Mouse (Mus musculus) liver, embryonic 13.5 days (tissue): ENCODE measurements at regions not wholly inside any gene's neighbourhood (a gene's known extent, or its start where the extent isn't known, plus 50 kb on each side); places are given as distances from the start of the nearest gene placed in this dataset.

Source experiments
- ATAC-seq: fragments of 200-750 bp; cut with Nextera tagmentation; 2 replicates; pipeline ENCODE4 v1.8.0; 2017; ENCODE audit warnings: low read depth, mild to moderate bottlenecking, moderate number of reproducible peaks, moderate library complexity
- DNase-seq: peaks from one replicate; pipeline ENCODE4 v3.0.0; 2022
- H3K27ac ChIP-seq: fragments of 300-500 bp; sonication (generic); 2 replicates; pipeline ENCODE4 v1.5.1; 2015; ENCODE audit warnings: moderate library complexity, mild to moderate bottlenecking, inconsistent platforms
- H3K27me3 ChIP-seq: fragments of 300-500 bp; sonication (generic); 2 replicates; pipeline ENCODE4 v1.6.1; 2015; ENCODE audit warnings: mild to moderate bottlenecking, inconsistent platforms
- H3K36me3 ChIP-seq: fragments of 300-500 bp; sonication (generic); 2 replicates; pipeline ENCODE4 v1.6.1; 2015; ENCODE audit warnings: mild to moderate bottlenecking, inconsistent platforms
- H3K4me1 ChIP-seq: fragments of 300-500 bp; sonication (generic); replicated peaks from 2 replicates; pipeline ENCODE4 v1.6.1; 2015; ENCODE audit warnings: inconsistent platforms
- H3K4me2 ChIP-seq: fragments of 300-500 bp; sonication (generic); 2 replicates; pipeline ENCODE4 v1.6.1; 2015; ENCODE audit warnings: inconsistent platforms, mild to moderate bottlenecking, moderate library complexity
- H3K4me3 ChIP-seq: fragments of 300-500 bp; sonication (generic); replicated peaks from 2 replicates; pipeline ENCODE4 v1.5.1; 2015; ENCODE audit warnings: mild to moderate bottlenecking, inconsistent platforms
- H3K9ac ChIP-seq: fragments of 300-500 bp; sonication (generic); 2 replicates; pipeline ENCODE4 v1.6.1; 2015; ENCODE audit warnings: mild to moderate bottlenecking, inconsistent platforms
- H3K9me3 ChIP-seq: fragments of 300-500 bp; sonication (generic); replicated peaks from 2 replicates; pipeline ENCODE4 v1.6.1; 2016; ENCODE audit warnings: inconsistent platforms
- WGBS: fragments of 180-500 bp; shearing (Covaris S2); methylation state at CpG from one replicate; pipeline ENCODE4 v1.1.7; 2015; ENCODE audit not compliant: insufficient replicate concordance; 5-methylcytosine and 5-hydroxymethylcytosine counted together

GRCm38 (mm10) chr4:31594089-31594488 lies 369.8 kb upstream of the Map3k7 start:
- H3K4me1 ChIP-seq: no peaks in the 10 kb centered on the region
- no peak overlapping the region for H3K27ac ChIP-seq
- no peaks in the 10 kb centered on the region for H3K36me3 ChIP-seq
- no peak overlapping the region for H3K4me2 ChIP-seq
- no peaks in the 10 kb centered on the region for H3K9me3 ChIP-seq
- no peak overlapping the region for H3K9ac ChIP-seq
- no peaks in the 10 kb centered on the region for H3K27me3 ChIP-seq
- 57% methylated on average over 1 of the region's 1 CpGs for WGBS
- no peak overlapping the region for H3K4me3 ChIP-seq
- no peak for DNase-seq
- ATAC-seq: no peak

GRCm38 (mm10) chr4:31601536-31601935 lies 362.4 kb upstream of the Map3k7 start:
- ATAC-seq: no peak
- no peak for DNase-seq
- 69% methylated on average over 8 of the region's 8 CpGs for WGBS
- H3K4me2 ChIP-seq: no peak overlapping the region
- no peak overlapping the region for H3K27ac ChIP-seq
- H3K9ac ChIP-seq: no peak overlapping the region
- H3K36me3 ChIP-seq: no peaks in the 10 kb centered on the region
- no peaks in the 10 kb centered on the region for H3K27me3 ChIP-seq
- H3K9me3 ChIP-seq: no peaks in the 10 kb centered on the region
- no peak overlapping the region for H3K4me3 ChIP-seq
- H3K4me1 ChIP-seq: no peaks in the 10 kb centered on the region

- WGBS: 70% methylated on average over 2 of the region's 2 CpGs
- no peaks in the 10 kb centered on the region for H3K27me3 ChIP-seq
- DNase-seq (no peak), ATAC-seq (no peak)
- no peaks in the 10 kb centered on the region for H3K9me3 ChIP-seq
- no peaks in the 10 kb centered on the region for H3K36me3 ChIP-seq
- H3K9ac ChIP-seq: no peak overlapping the region
- H3K4me1 ChIP-seq: no peaks in the 10 kb centered on the region
- no peak overlapping the region for H3K27ac ChIP-seq
- H3K4me3 ChIP-seq: no peak overlapping the region
- no peak overlapping the region for H3K4me2 ChIP-seq
These were observed 360.1 kb upstream of the Map3k7 start for GRCm38 (mm10) chr4:31603776-31604175.

GRCm38 (mm10) chr4:31608811-31609210 lies 355.1 kb upstream of the Map3k7 start:
- WGBS: 56% methylated on average over 8 of the region's 8 CpGs
- Histone ChIP-seq H3K36me3 (no peaks in the 10 kb centered on the region), H3K4me1 (no peaks in the 10 kb centered on the region), H3K4me2 (no peak overlapping the region), H3K9me3 (no peaks in the 10 kb centered on the region), H3K27me3 (no peaks in the 10 kb centered on the region), H3K9ac (no peak overlapping the region), H3K4me3 (no peak overlapping the region), H3K27ac (no peak overlapping the region)
- ATAC-seq: no peak
- DNase-seq: no peak

GRCm38 (mm10) chr4:31609559-31609958 lies 354.3 kb upstream of the Map3k7 start:
- no peak for ATAC-seq
- Histone ChIP-seq H3K9ac (no peak overlapping the region), H3K4me2 (no peak overlapping the region), H3K4me1 (no peaks in the 10 kb centered on the region), H3K4me3 (no peak overlapping the region), H3K36me3 (no peaks in the 10 kb centered on the region), H3K9me3 (no peaks in the 10 kb centered on the region), H3K27me3 (no peaks in the 10 kb centered on the region), H3K27ac (no peak overlapping the region)
- no peak for DNase-seq
- WGBS: 66% methylated on average over 6 of the region's 6 CpGs

- Histone ChIP-seq H3K4me2 (no peak overlapping the region), H3K36me3 (no peaks in the 10 kb centered on the region), H3K9me3 (no peaks in the 10 kb centered on the region), H3K4me3 (no peak overlapping the region), H3K9ac (no peak overlapping the region), H3K27ac (no peak overlapping the region), H3K27me3 (no peaks in the 10 kb centered on the region), H3K4me1 (no peaks in the 10 kb centered on the region)
- ATAC-seq (no peak), DNase-seq (no peak)
- WGBS: 66% methylated on average over 8 of the region's 8 CpGs
These were observed 351.6 kb upstream of the Map3k7 start for GRCm38 (mm10) chr4:31612147-31612824.

DNA sequence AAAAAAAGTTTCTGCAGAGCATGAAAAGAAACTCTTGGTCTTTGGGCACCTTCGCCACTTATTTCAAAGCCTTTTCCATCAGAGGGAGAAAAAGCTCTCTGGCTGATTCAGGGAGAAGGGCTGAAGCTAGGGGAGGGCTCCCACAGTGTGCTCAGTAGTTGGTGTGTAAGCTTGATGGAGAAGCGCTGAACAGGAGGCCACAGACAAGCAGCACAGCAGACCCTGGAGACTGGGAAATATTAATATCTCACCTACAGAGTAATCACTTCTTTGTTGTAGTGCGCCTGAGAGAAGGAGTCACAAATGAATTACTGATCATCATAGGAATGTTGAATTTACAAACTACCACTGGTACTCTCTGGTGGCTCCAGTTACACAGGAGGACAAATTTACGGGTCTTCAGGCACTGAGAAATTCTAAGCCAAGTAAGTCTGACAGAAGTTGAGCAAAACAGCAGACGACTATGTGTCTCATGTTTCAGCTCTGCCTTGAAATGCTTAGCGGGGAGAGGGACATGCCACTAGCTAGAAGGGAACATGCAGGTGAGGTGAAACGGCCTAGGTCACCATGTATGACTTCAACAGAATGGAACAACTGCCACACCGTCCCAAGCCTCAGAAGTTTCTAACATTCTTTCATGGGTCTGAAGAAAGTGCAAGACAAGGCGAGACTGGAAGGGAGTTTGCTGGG lies 350.9 kb upstream of the Map3k7 start:
- H3K36me3 ChIP-seq: no peaks in the 10 kb centered on the region
- ATAC-seq (no peak), DNase-seq (no peak)
- no peaks in the 10 kb centered on the region for H3K4me1 ChIP-seq
- no peaks in the 10 kb centered on the region for H3K9me3 ChIP-seq
- H3K27me3 ChIP-seq: no peaks in the 10 kb centered on the region
- no peak overlapping the region for H3K4me3 ChIP-seq
- H3K9ac ChIP-seq: no peak overlapping the region
- no peak overlapping the region for H3K27ac ChIP-seq
- 60% methylated on average over 9 of the region's 9 CpGs for WGBS
- H3K4me2 ChIP-seq: no peak overlapping the region

- 64% methylated on average over 7 of the region's 7 CpGs for WGBS
- H3K27me3 ChIP-seq: no peaks in the 10 kb centered on the region
These were observed 346.3 kb upstream of the Map3k7 start for GRCm38 (mm10) chr4:31617572-31617971.

GRCm38 (mm10) chr4:31618026-31618425 lies 345.9 kb upstream of the Map3k7 start:
- Histone ChIP-seq H3K4me3 (no peak overlapping the region), H3K4me1 (no peaks in the 10 kb centered on the region), H3K4me2 (no peak overlapping the region), H3K9ac (no peak overlapping the region), H3K27ac (no peak overlapping the region), H3K36me3 (no peaks in the 10 kb centered on the region), H3K9me3 (no peaks in the 10 kb centered on the region), H3K27me3 (no peaks in the 10 kb centered on the region)
- WGBS: 63% methylated on average over 4 of the region's 4 CpGs
- DNase-seq: no peak
- ATAC-seq: no peak

More at GRCm38 (mm10) chr4:31617572-31617971, 346.3 kb upstream of the Map3k7 start:
- no peaks in the 10 kb centered on the region for H3K36me3 ChIP-seq
- no peaks in the 10 kb centered on the region for H3K9me3 ChIP-seq
- H3K4me3 ChIP-seq: no peak overlapping the region
- no peak overlapping the region for H3K9ac ChIP-seq
- no peaks in the 10 kb centered on the region for H3K4me1 ChIP-seq
- DNase-seq (no peak), ATAC-seq (no peak)
- no peak overlapping the region for H3K4me2 ChIP-seq
- no peak overlapping the region for H3K27ac ChIP-seq

DNA sequence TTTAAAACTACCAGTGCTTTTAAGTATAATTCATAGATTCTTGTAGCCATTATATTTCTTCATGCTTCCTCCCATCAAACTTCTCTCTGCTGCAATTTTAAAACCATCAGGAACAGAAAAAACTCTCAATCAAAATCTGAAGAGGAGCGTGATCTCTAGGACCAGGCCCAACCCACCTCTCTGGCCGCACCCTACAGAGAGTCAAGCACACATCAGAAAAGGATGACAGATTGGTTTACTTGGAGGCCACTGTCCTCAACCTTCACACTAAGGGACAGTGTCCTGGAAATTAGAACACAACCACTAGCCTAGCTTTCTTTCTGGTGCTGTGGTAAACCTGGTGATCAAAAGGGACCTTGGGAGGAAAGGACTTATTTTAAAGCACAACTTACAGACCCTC lies 342.7 kb upstream of the Map3k7 start:
- H3K4me3 ChIP-seq: no peak overlapping the region
- WGBS: 81% methylated on average over 2 of the region's 2 CpGs

DNA sequence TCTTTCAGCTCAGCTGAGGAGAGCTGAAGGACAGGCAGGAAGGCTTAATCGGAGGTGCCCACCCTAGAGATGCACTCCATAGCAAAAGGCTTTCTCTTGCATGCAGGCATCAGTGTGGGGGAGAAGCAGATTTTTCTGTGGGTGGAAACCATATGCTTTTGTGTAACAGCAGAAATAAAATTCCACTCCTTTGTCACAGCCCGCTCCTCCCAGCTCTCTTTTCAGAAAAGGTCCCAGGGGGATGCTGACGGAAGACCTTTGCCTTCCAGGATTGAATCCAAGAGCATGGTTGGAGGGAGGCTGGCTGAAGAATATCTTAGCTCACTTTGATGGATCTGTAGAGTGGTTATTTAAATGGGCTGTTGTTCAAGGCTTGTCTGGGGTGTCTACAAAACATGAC lies 336.8 kb upstream of the Map3k7 start:
- Histone ChIP-seq H3K4me3 (no peak overlapping the region), H3K4me2 (no peak overlapping the region), H3K36me3 (no peaks in the 10 kb centered on the region), H3K4me1 (no peaks in the 10 kb centered on the region), H3K9ac (no peak overlapping the region), H3K9me3 (no peaks in the 10 kb centered on the region), H3K27ac (no peak overlapping the region), H3K27me3 (no peaks in the 10 kb centered on the region)
- WGBS: 61% methylated on average over 3 of the region's 3 CpGs
- no peak for ATAC-seq
- no peak for DNase-seq

More for the DNA sequence above, 342.7 kb upstream of the Map3k7 start:
- ATAC-seq (no peak), DNase-seq (no peak)
- Histone ChIP-seq H3K4me1 (no peaks in the 10 kb centered on the region), H3K27ac (no peak overlapping the region), H3K27me3 (no peaks in the 10 kb centered on the region), H3K9me3 (no peaks in the 10 kb centered on the region), H3K9ac (no peak overlapping the region), H3K36me3 (no peaks in the 10 kb centered on the region), H3K4me2 (no peak overlapping the region)

DNA sequence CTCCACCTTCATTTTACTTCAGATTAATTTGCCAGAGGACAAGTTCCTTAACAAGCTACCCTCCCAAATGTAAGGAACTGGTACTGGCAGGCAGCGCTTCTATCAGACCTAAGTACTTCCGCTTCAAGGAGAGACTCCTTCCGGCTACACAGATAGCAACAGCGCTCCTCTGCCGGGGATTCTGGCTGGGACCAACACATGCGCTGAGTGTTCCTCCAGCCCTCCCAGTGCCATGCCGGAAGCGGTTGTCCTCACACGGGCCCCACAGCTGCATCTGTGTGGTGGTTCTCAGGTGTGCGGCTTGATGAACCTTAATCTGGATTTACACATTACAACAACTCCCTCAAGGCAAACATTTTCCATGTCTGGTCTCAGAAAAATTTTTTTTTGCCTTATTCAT lies 336.1 kb upstream of the Map3k7 start:
- Histone ChIP-seq H3K4me1 (no peaks in the 10 kb centered on the region), H3K9ac (no peak overlapping the region), H3K36me3 (no peaks in the 10 kb centered on the region), H3K4me3 (no peak overlapping the region), H3K27ac (no peak overlapping the region), H3K27me3 (no peaks in the 10 kb centered on the region), H3K9me3 (no peaks in the 10 kb centered on the region), H3K4me2 (no peak overlapping the region)
- ATAC-seq (no peak), DNase-seq (no peak)
- WGBS: 77% methylated on average over 10 of the region's 10 CpGs
